Mouse (Mus musculus) bone marrow macrophage, adult 2 months (primary cell): ENCODE data around the gene Dclk1.

Source experiments
- CTCF ChIP-seq: IDR thresholded peaks from 2 replicates; pipeline ENCODE4 v1.5.1; 2012; ENCODE audit warnings: low read depth, mild to moderate bottlenecking, low read length, moderate library complexity
- POLR2A ChIP-seq: IDR thresholded peaks from 2 replicates; pipeline ENCODE4 v1.6.1; 2012; ENCODE audit warnings: mild to moderate bottlenecking, low read depth, low read length, borderline replicate concordance

GRCm38 (mm10) chr3:55401236-55401635 is 159.1 kb downstream of the Dclk1 start:
- TF ChIP-seq CTCF (no peak), POLR2A (no peak)
